Comparison of ENCODE assay signal across 8 mouse cellular contexts in genomic region chr11:95012075-95012474, GRCm38 (mm10). TPM values are rescaled to one million over a fixed set of nuclear protein-coding genes. Genes with fewer than 3 reads are reported as not detected.
DNase-seq lines count a peak whose midpoint lies in the region; ATAC-seq lines count a peak whose summit lies in the region.

No protein-coding gene starts in this region.

- H3K36me3 ChIP-seq in neural tube, embryonic 11.5 days (ENCODE audit: control insufficient read depth, insufficient read depth, low read length): peaks cover 5% of the 10 kb centered on the region
- H3K36me3 ChIP-seq in hindbrain, embryonic 14.5 days (replicated peaks; ENCODE audit: control insufficient read depth, insufficient read depth): peaks cover 29% of the 10 kb centered on the region

- H3K4me3 ChIP-seq in neural tube, embryonic 11.5 days (ENCODE audit: low read depth, low read length): peak overlapping the region; percentile 59; the same call in 1 of the 2 replicates
- H3K4me3 ChIP-seq in hindbrain, embryonic 14.5 days (replicated peaks; ENCODE audit: low read length): peak overlapping the region; percentile 86

- DNase-seq in neural tube, embryonic 11.5 days (ENCODE audit: low spot score): no peak
- DNase-seq in neural tube, embryonic 10.5 days (ENCODE audit: extremely low spot score, low spot score): no peak
- DNase-seq in hindbrain, embryonic 14.5 days (ENCODE audit: low spot score): no peak
- peak; percentile 48 for DNase-seq in yolk sac, embryonic 10.5 days (ENCODE audit: low spot score)
- no peak for DNase-seq in adrenal gland, postnatal 25 days
- no peak for DNase-seq in adrenal gland, postnatal 10 days
- DNase-seq in layer of hippocampus, postnatal 10 days (ENCODE audit: low spot score in 2 of 2): no peak

- WGBS in neural tube, embryonic 11.5 days: 62% methylated on average over 3 of the region's 3 CpGs
- WGBS in hindbrain, embryonic 14.5 days: 53% methylated on average over 3 of the region's 3 CpGs

- H3K27ac ChIP-seq in neural tube, embryonic 11.5 days (ENCODE audit: low read depth, low read length): no peak overlapping the region
- H3K27ac ChIP-seq in hindbrain, embryonic 14.5 days: no peak overlapping the region; the same call in 1 of the 2 replicates

- peak overlapping the region; percentile 58 for H3K4me2 ChIP-seq in neural tube, embryonic 11.5 days (ENCODE audit: low read depth)
- H3K4me2 ChIP-seq in hindbrain, embryonic 14.5 days (replicated peaks): peak overlapping the region; percentile 92

- H3K27me3 ChIP-seq in neural tube, embryonic 11.5 days (ENCODE audit: control insufficient read depth, insufficient read depth, low read length): no peaks in the 10 kb centered on the region
- H3K27me3 ChIP-seq in hindbrain, embryonic 14.5 days (ENCODE audit: control insufficient read depth, insufficient read depth, low read length): no peaks in the 10 kb centered on the region

- H3K9ac ChIP-seq in neural tube, embryonic 11.5 days (ENCODE audit: low read length): peak overlapping the region; percentile 40; the same call in 1 of the 2 replicates
- peak overlapping the region; percentile 98 for H3K9ac ChIP-seq in hindbrain, embryonic 14.5 days

- H3K9me3 ChIP-seq in neural tube, embryonic 11.5 days (ENCODE audit: control insufficient read depth, low read length): no peaks in the 10 kb centered on the region
- H3K9me3 ChIP-seq in hindbrain, embryonic 14.5 days (ENCODE audit: control insufficient read depth, low read length): no peaks in the 10 kb centered on the region

- peaks cover 18% of the 10 kb centered on the region for H3K4me1 ChIP-seq in neural tube, embryonic 11.5 days (ENCODE audit: control insufficient read depth, insufficient read depth, low read length)
- peaks cover 51% of the 10 kb centered on the region for H3K4me1 ChIP-seq in hindbrain, embryonic 14.5 days (replicated peaks; ENCODE audit: control insufficient read depth, insufficient read depth, low read length)

- ATAC-seq in neural tube, embryonic 11.5 days (ENCODE audit: insufficient read depth, low FRiP score, low TSS enrichment): no peak
- no peak for ATAC-seq in hindbrain, embryonic 14.5 days (ENCODE audit: low FRiP score)
- ATAC-seq in megakaryocyte-erythroid progenitor cell, adult 5-6 weeks (replicated peaks; ENCODE audit: low FRiP score, low TSS enrichment, poor library complexity, severe bottlenecking): peak; percentile 91

RNA-seq across cellular contexts. Expression of gene Samd14, which starts 2.4 kb away (rescaled TPM):
- 53.1 and 56.2 TPM in 2 replicates for polyA plus RNA-seq in neural tube, embryonic 11.5 days (2014; fragmentation: Nextera tagmentation; extraction: Ambion mirVana)
- 130 and 135 TPM in 2 replicates for polyA plus RNA-seq in hindbrain, embryonic 14.5 days (2014; fragmentation: Nextera tagmentation; extraction: Ambion mirVana)
- total RNA-seq in megakaryocyte-erythroid progenitor cell, adult 5-6 weeks (2014; fragmentation: Nextera tagmentation): 69.9 and 89.1 TPM in 2 replicates
- 29.0 and 30.8 TPM in 2 replicates for total RNA-seq in megakaryocyte-erythroid progenitor cell, adult 5-6 weeks (2017)
- 3.0 and 4.4 TPM in 2 replicates for total RNA-seq in adrenal gland, postnatal 25 days (2021)
- 10 to 100 TPM in 1 of 2 experiments, 1 to 10 TPM in 1; 7.3 to 11.0 TPM for total RNA-seq in adrenal gland, postnatal 10 days (2021)
- total RNA-seq in layer of hippocampus, postnatal 10 days (2021): 100 to 1,000 TPM; 107 TPM

RNA-seq across cellular contexts. Expression of gene Ppp1r9b, which starts 21.2 kb away (rescaled TPM):
- 15.3 and 17.0 TPM in 2 replicates for polyA plus RNA-seq in neural tube, embryonic 11.5 days (2014; fragmentation: Nextera tagmentation; extraction: Ambion mirVana)
- 27.1 and 27.5 TPM in 2 replicates for polyA plus RNA-seq in hindbrain, embryonic 14.5 days (2014; fragmentation: Nextera tagmentation; extraction: Ambion mirVana)
- total RNA-seq in megakaryocyte-erythroid progenitor cell, adult 5-6 weeks (2014; fragmentation: Nextera tagmentation): 121 and 137 TPM in 2 replicates
- 174 and 229 TPM in 2 replicates for total RNA-seq in megakaryocyte-erythroid progenitor cell, adult 5-6 weeks (2017)
- 125 and 146 TPM in 2 replicates for total RNA-seq in adrenal gland, postnatal 25 days (2021)
- total RNA-seq in adrenal gland, postnatal 10 days (2021): 10 to 100 TPM; 83.3 to 96.2 TPM
- 100 to 1,000 TPM; 501 TPM for total RNA-seq in layer of hippocampus, postnatal 10 days (2021)

RNA-seq across cellular contexts. Expression of gene Pdk2, which starts 29.1 kb away (rescaled TPM):
- 16.2 and 17.9 TPM in 2 replicates for polyA plus RNA-seq in neural tube, embryonic 11.5 days (2014; fragmentation: Nextera tagmentation; extraction: Ambion mirVana)
- 22.7 and 25.2 TPM in 2 replicates for polyA plus RNA-seq in hindbrain, embryonic 14.5 days (2014; fragmentation: Nextera tagmentation; extraction: Ambion mirVana)
- 16.9 and 21.5 TPM in 2 replicates for total RNA-seq in megakaryocyte-erythroid progenitor cell, adult 5-6 weeks (2014; fragmentation: Nextera tagmentation)
- total RNA-seq in megakaryocyte-erythroid progenitor cell, adult 5-6 weeks (2017): 3.2 and 5.2 TPM in 2 replicates
- 82.9 and 86.4 TPM in 2 replicates for total RNA-seq in adrenal gland, postnatal 25 days (2021)
- total RNA-seq in adrenal gland, postnatal 10 days (2021): 100 to 1,000 TPM; 144 to 199 TPM
- 10 to 100 TPM; 48.9 to 49.7 TPM for total RNA-seq in layer of hippocampus, postnatal 10 days (2021)

RNA-seq across cellular contexts. Expression of gene Sgca, which starts 35.9 kb away (rescaled TPM):
- polyA plus RNA-seq in neural tube, embryonic 11.5 days (2014; fragmentation: Nextera tagmentation; extraction: Ambion mirVana): 1.9 and 2.2 TPM in 2 replicates
- 0.17 TPM in 1 of 2 replicates, not detected in the other for polyA plus RNA-seq in hindbrain, embryonic 14.5 days (2014; fragmentation: Nextera tagmentation; extraction: Ambion mirVana)
- not detected in 2 replicates for total RNA-seq in megakaryocyte-erythroid progenitor cell, adult 5-6 weeks (2014; fragmentation: Nextera tagmentation)
- not detected in 2 replicates for total RNA-seq in megakaryocyte-erythroid progenitor cell, adult 5-6 weeks (2017)
- not detected in 2 replicates for total RNA-seq in adrenal gland, postnatal 25 days (2021)
- total RNA-seq in adrenal gland, postnatal 10 days (2021): 10 to 100 TPM in 1 of 2 experiments, 1 to 10 TPM in 1; 4.5 to 16.8 TPM
- total RNA-seq in layer of hippocampus, postnatal 10 days (2021): under 1 TPM; 0.66 to 0.78 TPM

RNA-seq across cellular contexts. Expression of gene Hils1, which starts 44.7 kb away (rescaled TPM):
- not detected in 2 replicates for polyA plus RNA-seq in neural tube, embryonic 11.5 days (2014; fragmentation: Nextera tagmentation; extraction: Ambion mirVana)
- polyA plus RNA-seq in hindbrain, embryonic 14.5 days (2014; fragmentation: Nextera tagmentation; extraction: Ambion mirVana): not detected in 2 replicates
- total RNA-seq in megakaryocyte-erythroid progenitor cell, adult 5-6 weeks (2014; fragmentation: Nextera tagmentation): not detected in 2 replicates
- not detected in 2 replicates for total RNA-seq in megakaryocyte-erythroid progenitor cell, adult 5-6 weeks (2017)
- total RNA-seq in adrenal gland, postnatal 25 days (2021): not detected in 2 replicates
- total RNA-seq in adrenal gland, postnatal 10 days (2021): not detected
- total RNA-seq in layer of hippocampus, postnatal 10 days (2021): not detected
